Mouse (Mus musculus): ENCODE measurements at regions not wholly inside any gene's neighbourhood (a gene's known extent, or its start where the extent isn't known, plus 50 kb on each side); places are given as distances from the start of the nearest gene placed in this dataset.
A peak's percentile ranks its signal among the peaks of the same experiment; 100 is the strongest.

DNA sequence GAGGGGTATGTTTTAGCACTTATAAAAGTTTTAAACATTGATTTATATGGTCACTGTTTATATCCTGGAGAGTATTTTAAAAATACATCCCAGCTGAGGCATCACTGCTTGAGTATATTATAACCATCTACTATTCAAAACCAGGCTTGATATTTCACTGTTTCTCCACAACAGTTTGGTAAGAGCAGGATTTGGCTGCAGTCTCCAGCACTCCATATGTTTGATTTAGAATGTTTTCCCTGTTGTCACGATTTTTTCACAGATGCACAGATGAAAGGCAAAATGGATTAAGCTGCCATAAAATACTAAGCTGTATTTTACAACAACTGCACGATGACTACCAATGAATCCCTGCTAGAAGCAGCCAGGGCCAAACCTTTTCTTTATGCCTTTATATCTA lies 166.6 kb downstream of the Cox7b2 start:
- DNase-seq = no peak

DNA sequence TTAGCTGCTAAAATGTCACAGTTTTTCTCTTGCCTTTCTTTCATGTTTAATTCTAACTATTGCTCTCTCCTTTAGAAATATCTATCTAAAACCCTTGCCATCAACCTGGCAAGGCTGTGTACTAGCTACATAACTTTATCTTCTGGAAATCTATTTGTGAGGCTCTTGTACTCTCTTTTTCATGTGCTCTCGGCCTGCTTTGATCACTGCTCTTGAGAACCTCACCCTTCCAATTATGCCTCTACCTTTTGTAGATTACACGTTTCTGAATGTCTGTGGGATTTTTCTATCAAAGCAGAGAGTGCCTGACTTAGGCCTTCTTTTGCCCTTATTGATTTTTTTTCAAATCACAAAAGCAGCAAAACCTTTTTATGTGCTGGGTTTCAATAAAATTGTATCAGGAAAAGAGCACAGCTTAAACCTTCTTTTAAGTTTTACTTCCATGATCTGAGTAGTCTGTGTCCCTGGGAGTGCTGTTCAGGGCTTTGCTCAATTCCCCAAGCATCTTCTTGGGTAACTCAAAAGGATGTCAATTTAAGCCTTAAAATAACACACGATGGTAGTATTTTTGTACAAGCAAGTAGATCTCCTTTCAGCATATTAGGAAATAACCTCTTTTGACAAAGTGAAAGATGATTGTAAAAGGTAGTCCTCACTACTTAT lies 181.7 kb downstream of the Cox7b2 start:
- DNase-seq = no peak

DNA sequence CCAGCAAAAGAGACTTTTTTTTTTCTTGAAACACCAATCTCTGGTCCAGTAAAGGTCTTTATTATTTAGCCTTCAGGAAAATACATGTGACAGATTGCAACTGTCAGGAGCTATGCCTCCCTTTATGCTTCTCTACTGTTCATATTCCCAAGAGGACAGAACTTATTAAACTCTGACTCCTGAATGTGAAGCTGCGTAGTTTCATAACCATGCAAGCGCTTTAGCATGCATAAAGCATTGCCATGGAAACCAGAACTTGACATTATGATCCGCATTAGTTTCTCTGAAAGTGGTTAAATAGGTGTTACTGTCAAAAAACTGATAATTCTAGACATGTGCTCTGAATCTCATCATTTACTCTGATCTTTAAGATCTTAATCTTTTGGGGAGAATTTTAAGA lies 206.5 kb downstream of the Cox7b2 start:
- DNase-seq = no peak

DNA sequence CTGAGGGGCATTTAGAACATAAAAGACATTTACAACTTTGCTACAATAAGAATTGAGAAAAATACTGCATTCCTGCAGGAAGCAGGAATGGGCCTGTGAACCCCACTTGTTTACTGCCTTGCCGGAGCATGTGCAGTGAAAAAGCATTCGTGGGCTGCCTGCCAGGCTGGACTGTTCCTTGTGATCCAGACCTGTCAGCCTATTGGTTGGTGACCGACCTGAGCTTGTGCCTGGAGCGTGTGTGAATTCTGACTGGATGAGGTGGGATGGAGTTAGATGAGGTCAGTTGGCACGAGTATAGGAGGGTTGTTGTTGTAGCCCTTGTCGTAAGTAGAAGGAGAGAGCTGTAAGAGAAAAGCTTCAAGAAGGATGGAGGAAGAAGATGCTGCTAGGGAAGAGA lies 213.8 kb upstream of the Gabra2 start:
- peak in 1 of 2 experiments; percentile 4 for DNase-seq

DNA sequence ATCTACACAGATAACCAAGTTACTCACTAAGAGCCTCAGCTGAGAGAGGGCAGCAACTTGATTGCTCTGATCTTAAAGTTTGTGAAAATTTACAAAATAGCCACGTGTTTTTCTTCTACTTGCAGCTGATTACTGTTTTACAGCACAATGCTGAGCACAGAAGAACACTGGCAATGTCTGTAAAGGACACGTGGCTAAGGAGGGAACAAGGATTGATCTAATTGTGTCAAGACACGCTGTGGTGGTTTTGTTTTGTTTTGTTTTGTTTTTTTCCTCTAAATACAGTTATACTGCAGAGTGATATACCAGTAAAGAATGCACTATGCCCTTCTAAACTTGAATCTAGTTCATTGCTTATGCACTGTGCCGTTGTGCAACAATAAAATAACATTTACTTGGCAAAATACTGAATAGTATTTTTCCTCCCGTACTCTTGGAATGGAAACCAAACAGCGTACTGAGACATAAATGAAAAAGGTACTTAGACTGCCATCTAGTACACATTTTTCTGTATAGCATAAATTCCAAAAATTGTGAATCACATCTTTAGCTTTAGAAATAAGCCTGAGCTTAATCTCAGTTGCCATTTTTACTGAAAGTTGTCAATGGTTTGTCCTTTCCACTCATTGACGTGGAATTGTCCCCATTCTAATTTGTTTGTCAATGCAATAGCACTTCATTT lies 166.7 kb upstream of the Gabra2 start:
- DNase-seq = no peak

DNA sequence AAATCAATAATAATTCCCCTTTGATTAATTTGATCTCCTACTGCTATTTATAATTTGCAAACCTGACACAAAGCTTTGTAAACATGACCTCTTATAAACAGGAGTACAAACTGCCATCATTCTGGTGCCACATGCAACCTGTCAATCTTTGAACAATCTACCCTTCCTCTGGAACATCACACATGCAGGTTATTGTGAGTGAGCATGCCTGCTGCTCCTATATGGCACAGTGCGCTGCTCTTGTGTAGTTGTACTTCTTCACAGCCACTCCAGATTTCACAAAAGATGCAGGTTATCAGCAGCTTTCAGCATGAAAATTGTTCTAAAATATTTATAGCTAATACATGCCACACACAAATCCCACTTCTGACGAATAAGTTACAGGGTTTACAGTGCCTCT lies 153.6 kb upstream of the Gabra2 start:
- DNase-seq = no peak

DNA sequence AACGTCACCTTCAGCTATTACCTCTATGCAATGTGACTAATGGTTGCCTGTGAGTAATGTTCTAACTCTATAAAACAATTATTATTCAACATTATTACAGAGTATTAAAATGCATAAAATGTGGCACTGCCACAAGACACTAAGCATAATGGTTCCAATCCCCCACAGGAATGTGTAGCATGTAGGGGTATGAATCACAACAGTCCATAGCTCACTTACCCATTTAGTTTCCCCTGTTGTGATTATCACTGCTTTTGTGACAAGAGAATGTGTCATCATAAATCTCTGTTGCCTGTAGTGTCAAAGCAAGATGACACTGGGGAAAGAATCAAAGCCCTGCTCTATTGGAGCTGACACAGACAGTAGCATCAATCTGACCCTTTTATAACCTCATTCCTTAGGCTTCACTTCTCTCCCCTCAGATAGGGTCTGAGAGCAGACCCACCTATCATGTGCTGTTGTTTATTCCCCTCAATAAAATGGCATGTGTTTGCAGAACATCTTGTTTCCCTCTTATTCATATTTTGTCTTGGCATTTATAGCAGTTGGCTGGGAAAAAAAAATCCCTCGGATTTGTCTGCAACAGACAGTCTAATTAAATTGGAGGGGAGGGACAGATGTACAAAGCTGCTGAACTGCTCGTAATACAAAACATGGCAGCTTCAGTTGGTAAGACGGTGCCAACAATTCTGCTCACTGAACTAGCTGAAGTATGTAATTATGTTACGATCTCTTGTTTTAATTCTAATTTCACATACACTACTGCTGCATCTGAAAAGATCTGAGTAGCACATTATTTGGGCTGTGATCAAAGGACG lies 152.9 kb upstream of the Gabra2 start:
- no peak for DNase-seq

DNA sequence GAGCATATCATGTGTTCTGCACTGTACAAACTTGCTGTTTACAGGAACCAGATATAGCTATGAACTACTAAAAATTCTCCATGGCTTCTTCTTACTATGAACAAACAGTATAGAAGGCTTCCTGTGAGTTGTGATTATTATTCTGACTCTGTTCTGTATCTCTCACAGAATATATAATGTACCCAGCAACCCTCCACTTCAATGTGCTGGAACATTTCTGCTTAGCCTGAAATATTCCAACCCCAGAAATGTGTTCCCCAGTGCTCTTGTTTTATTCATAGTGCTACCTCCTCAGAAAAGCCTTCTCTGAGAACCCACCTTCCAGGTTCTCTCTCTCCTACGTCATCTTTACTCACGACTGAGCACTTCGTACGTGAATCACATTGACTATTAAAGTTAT lies 132.0 kb upstream of the Gabra2 start:
- DNase-seq = no peak

DNA sequence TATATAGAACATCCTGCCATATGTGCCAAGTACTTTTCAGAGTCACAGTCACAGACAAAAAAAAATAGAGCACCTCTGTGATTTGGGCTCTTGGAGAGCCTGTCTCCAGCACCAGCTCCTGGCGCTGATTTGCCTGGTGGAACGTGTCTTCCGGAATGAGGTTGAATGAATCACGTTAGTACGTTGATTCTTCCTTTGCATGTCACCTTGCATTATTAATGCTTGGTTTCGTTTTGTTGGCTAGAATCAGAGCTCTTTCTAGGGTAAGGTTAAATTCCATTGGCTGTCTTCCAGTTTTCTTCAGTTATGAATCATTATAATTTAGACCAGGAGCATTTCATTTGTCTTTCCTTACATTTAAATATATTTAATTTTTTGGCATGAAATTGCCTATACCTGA lies 105.2 kb upstream of the Gabra2 start:
- peak in 1 of 2 experiments; percentile 0 for DNase-seq

DNA sequence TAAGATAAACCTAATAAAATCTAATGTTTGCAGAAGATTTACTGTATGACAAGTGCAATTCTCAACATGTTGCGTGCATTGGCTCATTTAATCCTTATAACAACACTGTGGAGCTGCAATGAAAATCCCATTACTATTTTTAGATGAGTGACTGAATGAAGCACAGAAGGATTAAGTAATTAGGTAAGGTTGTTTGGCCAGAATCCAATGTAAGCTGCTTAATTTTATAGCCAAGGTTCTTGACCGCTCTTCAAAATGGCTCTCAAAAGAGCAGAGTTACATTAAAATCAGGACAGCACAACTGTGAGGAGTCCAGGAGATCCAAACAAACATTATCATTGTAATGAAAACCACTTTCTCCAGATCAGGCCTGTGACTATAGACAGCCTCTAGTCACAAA lies 81.7 kb upstream of the Gabra2 start:
- DNase-seq = no peak

DNA sequence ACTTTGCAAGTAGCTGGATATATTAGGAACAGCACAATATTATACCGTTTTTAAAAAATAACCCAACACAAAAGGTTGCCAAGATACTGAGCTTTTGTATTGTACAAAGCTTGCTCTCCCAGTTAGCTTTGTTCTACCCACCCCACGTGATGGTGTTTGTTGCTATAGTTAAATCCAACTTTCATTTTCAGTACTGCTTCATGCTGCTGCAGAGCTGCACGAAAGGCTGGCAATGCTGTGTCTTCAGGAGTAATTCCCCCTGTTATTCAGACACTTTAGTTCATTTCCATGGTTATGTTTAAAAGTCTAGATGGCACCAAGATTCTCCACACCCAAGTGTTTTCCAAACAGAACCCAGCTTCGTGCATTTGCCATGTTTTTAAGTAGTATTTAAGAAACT lies 74.7 kb upstream of the Gabra2 start:
- DNase-seq = no peak

All from adrenal gland, postnatal 36 days (tissue).